Mouse (Mus musculus): ENCODE measurements at regions not wholly inside any gene's neighbourhood (a gene's known extent, or its start where the extent isn't known, plus 50 kb on each side); places are given as distances from the start of the nearest gene placed in this dataset.
"Not testable (repeated sequence)": the region's sequence is repeated elsewhere in the genome, so short reads cannot be mapped to it uniquely, and the experiment has no call there.

GRCm38 (mm10) chr3:4834459-4834858 lies 916.1 kb upstream of the Gm8797 start:
- WGBS = 83% methylated on average over 1 of the region's 1 CpGs
- no peak overlapping the region for H3K9ac ChIP-seq

GRCm38 (mm10) chr3:4835645-4836044 lies 915.0 kb upstream of the Gm8797 start:
- no peak overlapping the region for H3K4me2 ChIP-seq
- ATAC-seq = no peak
- 97% methylated on average over 1 of the region's 1 CpGs for WGBS

More at GRCm38 (mm10) chr3:4834459-4834858, 916.1 kb upstream of the Gm8797 start:
- Histone ChIP-seq H3K27ac (no peak overlapping the region), H3K36me3 (ENCODE audit: poor library complexity, severe bottlenecking) (no peaks in the 10 kb centered on the region), H3K4me2 (no peak overlapping the region), H3K9me3 (replicated peaks) (no peaks in the 10 kb centered on the region), H3K27me3 (no peaks in the 10 kb centered on the region), H3K4me1 (no peaks in the 10 kb centered on the region), H3K4me3 (no peak overlapping the region)
- peak; percentile 74; the same call in 1 of the 2 replicates for ATAC-seq

GRCm38 (mm10) chr3:4836888-4837287 lies 913.7 kb upstream of the Gm8797 start:
- Histone ChIP-seq H3K36me3 (ENCODE audit: poor library complexity, severe bottlenecking) (no peaks in the 10 kb centered on the region), H3K4me1 (no peaks in the 10 kb centered on the region), H3K9me3 (replicated peaks) (no peaks in the 10 kb centered on the region), H3K4me3 (no peak overlapping the region), H3K9ac (no peak overlapping the region), H3K27me3 (no peaks in the 10 kb centered on the region), H3K27ac (no peak overlapping the region), H3K4me2 (no peak overlapping the region)
- ATAC-seq = no peak
- 53% methylated on average over 1 of the region's 1 CpGs for WGBS

More at GRCm38 (mm10) chr3:4835645-4836044, 915.0 kb upstream of the Gm8797 start:
- Histone ChIP-seq H3K9ac (no peak overlapping the region), H3K9me3 (replicated peaks) (no peaks in the 10 kb centered on the region), H3K27me3 (no peaks in the 10 kb centered on the region), H3K36me3 (ENCODE audit: poor library complexity, severe bottlenecking) (no peaks in the 10 kb centered on the region), H3K4me3 (no peak overlapping the region), H3K27ac (no peak overlapping the region), H3K4me1 (no peaks in the 10 kb centered on the region)

- Histone ChIP-seq H3K9ac (no peak overlapping the region), H3K4me1 (no peaks in the 10 kb centered on the region), H3K36me3 (ENCODE audit: poor library complexity, severe bottlenecking) (no peaks in the 10 kb centered on the region), H3K4me3 (no peak overlapping the region), H3K4me2 (no peak overlapping the region), H3K9me3 (replicated peaks) (no peaks in the 10 kb centered on the region; the same call in 1 of the 2 replicates), H3K27me3 (no peaks in the 10 kb centered on the region), H3K27ac (no peak overlapping the region)
- WGBS = 40% methylated on average over 1 of the region's 1 CpGs
- ATAC-seq = peak; percentile 75; the same call in 1 of the 2 replicates
Observed at GRCm38 (mm10) chr3:4854958-4855566, 895.5 kb upstream of the Gm8797 start.

GRCm38 (mm10) chr3:4856571-4856970 lies 894.0 kb upstream of the Gm8797 start:
- no peak overlapping the region for H3K27ac ChIP-seq
- no peaks in the 10 kb centered on the region for H3K27me3 ChIP-seq
- no peak overlapping the region for H3K4me3 ChIP-seq
- no peak for ATAC-seq
- no peaks in the 10 kb centered on the region for H3K36me3 ChIP-seq (ENCODE audit: poor library complexity, severe bottlenecking)
- H3K9ac ChIP-seq = no peak overlapping the region
- no peaks in the 10 kb centered on the region for H3K4me1 ChIP-seq
- no peak overlapping the region for H3K4me2 ChIP-seq
- no peaks in the 10 kb centered on the region for H3K9me3 ChIP-seq (replicated peaks)

GRCm38 (mm10) chr3:4866226-4866625 lies 884.4 kb upstream of the Gm8797 start:
- Histone ChIP-seq H3K4me2 (no peak overlapping the region), H3K4me1 (no peaks in the 10 kb centered on the region), H3K9me3 (replicated peaks) (no peaks in the 10 kb centered on the region), H3K27me3 (no peaks in the 10 kb centered on the region), H3K9ac (no peak overlapping the region), H3K4me3 (no peak overlapping the region), H3K36me3 (ENCODE audit: poor library complexity, severe bottlenecking) (no peaks in the 10 kb centered on the region), H3K27ac (no peak overlapping the region)
- WGBS = 88% methylated on average over 1 of the region's 1 CpGs
- no peak for ATAC-seq

GRCm38 (mm10) chr3:4885916-4886315 lies 864.7 kb upstream of the Gm8797 start:
- 94% methylated on average over 3 of the region's 3 CpGs for WGBS

GRCm38 (mm10) chr3:4893108-4893507 lies 857.5 kb upstream of the Gm8797 start:
- ATAC-seq = no peak

More at GRCm38 (mm10) chr3:4885916-4886315, 864.7 kb upstream of the Gm8797 start:
- Histone ChIP-seq H3K9ac (no peak overlapping the region), H3K9me3 (replicated peaks) (0 out of 2 replicates have a peak, but pooled peaks cover 3% of the 10 kb centered on the region), H3K27ac (no peak overlapping the region), H3K4me2 (no peak overlapping the region), H3K27me3 (no peaks in the 10 kb centered on the region), H3K36me3 (ENCODE audit: poor library complexity, severe bottlenecking) (no peaks in the 10 kb centered on the region), H3K4me3 (no peak overlapping the region), H3K4me1 (no peaks in the 10 kb centered on the region)
- no peak for ATAC-seq

GRCm38 (mm10) chr3:4895811-4896210 lies 854.8 kb upstream of the Gm8797 start:
- no peak overlapping the region for H3K4me2 ChIP-seq

More at GRCm38 (mm10) chr3:4893108-4893507, 857.5 kb upstream of the Gm8797 start:
- no peaks in the 10 kb centered on the region for H3K36me3 ChIP-seq (ENCODE audit: poor library complexity, severe bottlenecking)
- no peaks in the 10 kb centered on the region for H3K27me3 ChIP-seq
- H3K4me3 ChIP-seq = no peak overlapping the region
- H3K9ac ChIP-seq = no peak overlapping the region
- 62% methylated on average over 2 of the region's 2 CpGs for WGBS
- peaks cover 5% of the 10 kb centered on the region; the same call in 1 of the 2 replicates for H3K9me3 ChIP-seq (replicated peaks)
- no peak overlapping the region for H3K4me2 ChIP-seq
- H3K4me1 ChIP-seq = no peaks in the 10 kb centered on the region
- no peak overlapping the region for H3K27ac ChIP-seq

GRCm38 (mm10) chr3:4907556-4907955 lies 843.0 kb upstream of the Gm8797 start:
- WGBS = 93% methylated on average over 2 of the region's 2 CpGs
- H3K4me3 ChIP-seq; H3K36me3 ChIP-seq (ENCODE audit: poor library complexity, severe bottlenecking); H3K9me3 ChIP-seq (replicated peaks); H3K4me2 ChIP-seq; ATAC-seq; H3K27me3 ChIP-seq; H3K27ac ChIP-seq; H3K4me1 ChIP-seq; H3K9ac ChIP-seq: not testable (repeated sequence)

More at GRCm38 (mm10) chr3:4895811-4896210, 854.8 kb upstream of the Gm8797 start:
- Histone ChIP-seq H3K9ac (no peak overlapping the region), H3K4me3 (no peak overlapping the region), H3K27ac (no peak overlapping the region), H3K4me1 (no peaks in the 10 kb centered on the region), H3K27me3 (no peaks in the 10 kb centered on the region), H3K9me3 (replicated peaks) (peaks cover 5% of the 10 kb centered on the region; the same call in 1 of the 2 replicates), H3K36me3 (ENCODE audit: poor library complexity, severe bottlenecking) (no peaks in the 10 kb centered on the region)
- no peak for ATAC-seq
- 70% methylated on average over 2 of the region's 2 CpGs for WGBS

GRCm38 (mm10) chr3:4930731-4931130 lies 819.9 kb upstream of the Gm8797 start:
- H3K27ac ChIP-seq; H3K4me3 ChIP-seq; ATAC-seq; H3K4me1 ChIP-seq; H3K36me3 ChIP-seq (ENCODE audit: poor library complexity, severe bottlenecking); H3K27me3 ChIP-seq; H3K9me3 ChIP-seq (replicated peaks); H3K4me2 ChIP-seq; H3K9ac ChIP-seq: not testable (repeated sequence)
- WGBS = 95% methylated on average over 3 of the region's 3 CpGs

GRCm38 (mm10) chr3:4971496-4971895 lies 779.1 kb upstream of the Gm8797 start:
- ATAC-seq = no peak
- no peak overlapping the region for H3K27ac ChIP-seq
- WGBS = 94% methylated on average over 1 of the region's 1 CpGs
- H3K36me3 ChIP-seq (ENCODE audit: poor library complexity, severe bottlenecking) = no peaks in the 10 kb centered on the region
- H3K9ac ChIP-seq = no peak overlapping the region
- H3K27me3 ChIP-seq = no peaks in the 10 kb centered on the region
- H3K4me3 ChIP-seq = no peak overlapping the region
- no peak overlapping the region for H3K4me2 ChIP-seq
- no peaks in the 10 kb centered on the region for H3K9me3 ChIP-seq (replicated peaks)
- peaks cover 12% of the 10 kb centered on the region; the same call in 1 of the 2 replicates for H3K4me1 ChIP-seq

- Histone ChIP-seq H3K27ac (no peak overlapping the region), H3K4me1 (peaks cover 15% of the 10 kb centered on the region; the same call in 1 of the 2 replicates), H3K9ac (no peak overlapping the region), H3K27me3 (no peaks in the 10 kb centered on the region), H3K4me3 (no peak overlapping the region), H3K4me2 (no peak overlapping the region), H3K36me3 (ENCODE audit: poor library complexity, severe bottlenecking) (no peaks in the 10 kb centered on the region), H3K9me3 (replicated peaks) (no peaks in the 10 kb centered on the region)
- peak; percentile 60; the same call in 1 of the 2 replicates for ATAC-seq
- 68% methylated on average over 3 of the region's 3 CpGs for WGBS
Observed at GRCm38 (mm10) chr3:4973278-4973677, 777.3 kb upstream of the Gm8797 start.

Measured in forebrain, embryonic 13.5 days (tissue).